Mouse (Mus musculus) left cerebral cortex, postnatal 14 days (tissue): ENCODE measurements around the gene Cdk2ap2. TPM values are rescaled to one million over a fixed set of nuclear protein-coding genes. Genes with fewer than 3 reads are reported as not detected.
"Not testable (repeated sequence)": the region's sequence is repeated elsewhere in the genome, so short reads cannot be mapped to it uniquely, and the experiment has no call there.

Experiments used
- DNase-seq, 2 experiments: peaks; one replicate each; pipeline ENCODE4 v3.0.0; 2021 to 2022; ENCODE audit warnings: low spot score in 2 of 2, mixed read lengths in 1 of 2
- intact Hi-C: fragments of 180-260 bp; cut with DNase I; formaldehyde crosslinking; loops from one replicate; pipeline ENCODE4 v1.15.1; 2025
- total RNA-seq, 2 experiments: library from RNA; stranded (reverse); gene quantifications; 2 replicates each; pipeline ENCODE4 v1.2.3; 2021

Cdk2ap2 gene
- total RNA-seq, 2 experiments from 2014 or later: 26.4 to 26.7 TPM

DNA sequence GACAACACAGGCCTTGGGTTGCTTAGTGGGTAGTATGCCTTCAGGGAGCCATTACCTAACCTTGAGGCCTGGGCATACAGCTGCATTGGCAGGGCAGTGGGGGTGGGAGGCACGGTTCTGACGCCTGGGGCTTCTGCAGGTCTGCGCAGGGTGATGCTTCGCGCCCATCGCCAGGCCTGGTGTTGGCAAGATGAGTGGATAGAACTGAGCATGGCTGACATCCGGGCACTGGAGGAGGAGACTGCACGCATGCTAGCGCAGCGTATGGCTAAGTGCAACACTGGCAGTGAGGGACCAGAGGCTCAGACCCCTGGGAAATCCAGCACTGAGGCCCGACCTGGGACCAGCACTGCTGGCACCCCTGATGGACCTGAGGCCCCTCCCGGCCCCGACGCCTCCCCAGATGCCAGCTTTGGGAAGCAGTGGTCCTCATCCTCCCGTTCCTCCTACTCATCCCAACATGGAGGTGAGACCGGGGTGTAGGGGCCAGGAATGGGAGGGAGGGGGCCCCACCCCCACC lies 7.8 kb downstream of the Cdk2ap2 start:
- no peak for DNase-seq
- intact Hi-C loops: no loop called here

- intact Hi-C loops: no loop called here
- DNase-seq: no peak
Measured at GRCm38 (mm10) chr19:4106654-4107053, 9.7 kb downstream of the Cdk2ap2 start.

- DNase-seq: no peak
- intact Hi-C loops: no loop called here
Measured at GRCm38 (mm10) chr19:4108535-4108934, 11.6 kb downstream of the Cdk2ap2 start.

- intact Hi-C loops: no loop called here
- DNase-seq: no peak
Measured at GRCm38 (mm10) chr19:4112063-4112960, 15.3 kb downstream of the Cdk2ap2 start.

GRCm38 (mm10) chr19:4113186-4113805 lies 16.3 kb downstream of the Cdk2ap2 start:
- intact Hi-C loops: no loop called here
- peak; percentile 70 to 85 for DNase-seq

DNA sequence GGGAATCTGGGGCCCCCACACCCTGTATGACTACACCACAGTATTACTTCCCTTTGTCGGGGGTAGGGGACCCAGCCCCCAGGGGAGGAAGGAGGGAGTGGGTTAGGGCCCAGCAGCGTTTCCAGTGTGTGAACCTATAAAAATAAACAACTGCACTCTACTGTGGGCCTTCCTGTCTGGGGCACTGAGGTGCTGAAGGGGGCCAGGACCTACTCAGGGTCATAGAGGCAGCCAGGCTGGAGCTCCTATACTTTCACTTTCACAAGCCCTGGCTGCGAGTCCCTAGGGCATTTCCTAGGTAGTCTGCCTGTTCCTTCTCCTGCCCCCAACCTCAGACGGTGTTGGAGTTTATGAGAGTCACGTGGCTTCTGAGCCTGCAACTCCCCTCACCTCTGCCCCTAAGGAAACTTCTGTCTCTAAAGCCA lies 16.8 kb downstream of the Cdk2ap2 start:
- intact Hi-C loops: no loop called here
- no peak for DNase-seq

GRCm38 (mm10) chr19:4114551-4114950 lies 17.6 kb downstream of the Cdk2ap2 start:
- DNase-seq: no peak
- intact Hi-C loops: no loop called here

GRCm38 (mm10) chr19:4115144-4115543 lies 18.2 kb downstream of the Cdk2ap2 start:
- intact Hi-C loops: no loop called here
- no peak for DNase-seq

- intact Hi-C loops: no loop called here
- DNase-seq: no peak
Measured at GRCm38 (mm10) chr19:4115816-4116215, 18.8 kb downstream of the Cdk2ap2 start.

DNA sequence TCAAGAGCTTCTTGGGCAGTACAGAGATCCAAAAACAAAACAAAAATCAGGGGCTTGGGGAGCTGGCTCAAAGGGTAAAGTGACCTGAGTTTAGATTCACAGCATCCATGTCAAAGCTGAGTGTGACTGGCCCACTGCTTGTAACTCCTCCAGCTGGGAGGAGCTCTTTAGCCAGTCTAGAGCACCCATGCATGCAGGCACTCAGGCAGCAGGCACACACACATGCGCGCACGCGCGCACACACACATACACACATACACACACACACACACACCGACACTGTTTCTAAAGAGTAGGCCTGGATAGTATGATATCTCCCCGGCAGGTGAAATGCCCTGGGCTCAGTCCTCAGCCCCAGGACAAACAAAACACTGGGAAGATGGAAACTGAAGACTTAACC lies 20.0 kb downstream of the Cdk2ap2 start:
- no peak for DNase-seq
- intact Hi-C loops: no loop called here

DNA sequence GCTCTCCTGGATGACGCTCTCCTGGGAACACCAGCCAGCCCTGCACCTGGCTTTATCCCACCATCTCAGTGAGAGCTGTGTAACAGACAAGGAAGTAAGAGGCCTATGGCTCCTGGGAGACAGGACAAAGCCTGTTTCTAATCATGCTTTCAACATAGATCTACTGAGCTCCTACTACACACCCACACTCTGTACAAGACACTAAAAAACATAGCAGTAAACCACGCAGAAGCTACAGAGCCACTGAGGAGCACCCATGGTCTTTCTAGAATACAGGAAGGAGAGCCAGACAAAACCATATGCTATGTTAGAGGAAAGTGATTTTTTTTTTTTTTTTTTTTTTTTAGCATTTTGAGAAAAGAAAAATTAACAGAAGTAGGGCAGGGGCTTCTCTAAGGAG lies 21.4 kb downstream of the Cdk2ap2 start:
- peak in 1 of 2 experiments; percentile 60 for DNase-seq
- intact Hi-C loops: no loop called here

DNA sequence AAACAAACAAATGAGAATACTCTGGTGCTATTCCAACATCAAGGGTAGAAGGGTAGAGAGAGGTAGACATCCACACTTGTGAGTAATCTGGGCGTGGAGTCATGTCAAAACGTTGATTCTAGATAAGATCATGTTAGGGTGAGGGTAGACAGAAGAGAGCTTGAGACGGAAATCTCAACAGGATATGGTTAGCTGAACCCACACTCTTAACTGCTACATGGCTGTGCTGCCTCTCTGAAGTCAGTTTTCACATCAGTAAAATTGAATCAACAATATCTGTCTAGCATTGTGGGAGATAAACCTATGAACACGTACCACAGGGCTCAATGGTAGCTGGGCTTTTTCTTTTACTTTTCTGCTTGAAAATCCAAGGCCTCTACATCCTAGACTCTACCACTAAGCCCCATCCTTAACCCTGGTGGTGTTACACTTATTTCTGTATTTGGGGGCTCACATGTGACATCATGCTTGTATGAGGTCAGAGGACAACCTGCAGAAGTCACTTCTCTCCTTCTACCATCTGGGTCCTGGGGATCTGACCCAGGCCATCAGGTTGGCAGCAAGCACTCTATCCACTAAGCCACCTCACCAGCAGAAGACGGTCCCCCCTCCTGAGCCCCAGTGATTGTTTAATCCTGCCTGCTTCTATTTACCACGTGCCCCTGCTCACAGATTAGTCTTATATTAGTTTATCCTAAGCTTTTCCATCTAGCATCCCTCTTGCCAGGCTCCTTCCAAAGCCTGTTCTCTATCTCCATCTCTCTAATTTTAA lies 22.9 kb downstream of the Cdk2ap2 start:
- no peak for DNase-seq
- intact Hi-C loops: no loop called here

- DNase-seq: no peak
- intact Hi-C loops: no loop called here
Measured at GRCm38 (mm10) chr19:4120496-4120895, 23.5 kb downstream of the Cdk2ap2 start.

- DNase-seq: peak; percentile 97 to 99
- intact Hi-C loops: no loop called here
Measured at GRCm38 (mm10) chr19:4121097-4121805, 24.3 kb downstream of the Cdk2ap2 start.

- intact Hi-C loops, DNase-seq: not testable (repeated sequence)
Measured at GRCm38 (mm10) chr19:4121896-4122295, 24.9 kb downstream of the Cdk2ap2 start.

- DNase-seq: no peak
- intact Hi-C loops: no loop called here
Measured at GRCm38 (mm10) chr19:4122411-4123370, 25.7 kb downstream of the Cdk2ap2 start.

- intact Hi-C loops: no loop called here
- no peak for DNase-seq
Measured at GRCm38 (mm10) chr19:4124432-4124831, 27.4 kb downstream of the Cdk2ap2 start.

- intact Hi-C loops, DNase-seq: not testable (repeated sequence)
Measured at GRCm38 (mm10) chr19:4125268-4125667, 28.3 kb downstream of the Cdk2ap2 start.
